Mouse (Mus musculus) hindbrain, embryonic 14.5 days (tissue): ENCODE measurements at regions not wholly inside any gene's neighbourhood (a gene's known extent, or its start where the extent isn't known, plus 50 kb on each side); places are given as distances from the start of the nearest gene placed in this dataset.
A peak's percentile ranks its signal among the peaks of the same experiment; 100 is the strongest.

ENCODE experiments used
- ATAC-seq: fragments of 200-750 bp; cut with Nextera tagmentation; 2 replicates; pipeline ENCODE4 v1.8.0; 2017; ENCODE audit warnings: moderate number of reproducible peaks, mild to moderate bottlenecking, moderate TSS enrichment, moderate library complexity; ENCODE audit not compliant: low FRiP score
- DNase-seq: peaks from one replicate; pipeline ENCODE4 v3.0.0-alpha.2; 2015; ENCODE audit warnings: low spot score
- H3K27ac ChIP-seq: fragments of 300-500 bp; sonication (generic); 2 replicates; pipeline ENCODE4 v1.5.1; 2014; ENCODE audit warnings: mild to moderate bottlenecking, moderate library complexity
- H3K27me3 ChIP-seq: fragments of 300-500 bp; sonication (generic); 2 replicates; pipeline ENCODE4 v1.6.1; 2014; ENCODE audit warnings: mild to moderate bottlenecking, low read length, mixed read lengths; ENCODE audit not compliant: control insufficient read depth, insufficient read depth
- H3K36me3 ChIP-seq: fragments of 300-500 bp; sonication (generic); replicated peaks from 2 replicates; pipeline ENCODE4 v1.6.1; 2014; ENCODE audit not compliant: control insufficient read depth, insufficient read depth
- H3K4me1 ChIP-seq: fragments of 300-500 bp; sonication (generic); replicated peaks from 2 replicates; pipeline ENCODE4 v1.6.1; 2014; ENCODE audit warnings: antibody characterized with exemption, low read length, mixed read lengths; ENCODE audit not compliant: control insufficient read depth, insufficient read depth
- H3K4me2 ChIP-seq: fragments of 300-500 bp; sonication (generic); replicated peaks from 2 replicates; pipeline ENCODE4 v1.6.1; 2014; ENCODE audit warnings: mild to moderate bottlenecking, moderate library complexity
- H3K4me3 ChIP-seq: fragments of 300-500 bp; sonication (generic); replicated peaks from 2 replicates; pipeline ENCODE4 v1.5.1; 2014; ENCODE audit warnings: mild to moderate bottlenecking, low read length
- H3K9ac ChIP-seq: fragments of 300-500 bp; sonication (generic); 2 replicates; pipeline ENCODE4 v1.6.1; 2014
- H3K9me3 ChIP-seq: fragments of 300-500 bp; sonication (generic); 2 replicates; pipeline ENCODE4 v1.6.1; 2016; ENCODE audit warnings: low read length; ENCODE audit not compliant: control insufficient read depth
- WGBS: fragments of 180-500 bp; shearing (Covaris S2); extraction: QIAGEN DNeasy Blood & Tissue Kit; methylation state at CpG from one replicate; pipeline ENCODE4 v1.1.7; 2014; 5-methylcytosine and 5-hydroxymethylcytosine counted together

DNA sequence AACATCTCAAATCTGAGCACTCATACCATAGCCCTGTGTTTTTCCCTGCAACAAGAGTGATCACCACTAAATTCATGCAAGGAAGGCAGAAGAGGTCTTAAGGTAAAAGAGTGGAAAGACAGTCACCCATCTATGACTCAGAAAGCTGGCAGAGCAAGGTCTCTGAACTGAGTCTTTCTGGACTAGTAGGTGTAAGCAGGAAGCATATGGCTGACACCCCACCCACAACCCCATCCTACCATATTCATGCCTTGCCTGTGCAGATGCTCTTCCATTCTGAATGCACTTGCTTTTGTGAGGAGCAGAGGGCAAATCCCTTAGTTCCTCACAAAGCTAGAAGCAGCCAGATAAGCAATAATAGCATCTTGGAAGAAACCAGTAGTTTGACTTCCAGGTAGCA is 178.8 kb upstream of the Ghitm start:
- Histone ChIP-seq H3K4me1 (no peaks in the 10 kb centered on the region), H3K4me3 (no peak overlapping the region), H3K9ac (no peak overlapping the region), H3K36me3 (no peaks in the 10 kb centered on the region), H3K27ac (no peak overlapping the region), H3K27me3 (no peaks in the 10 kb centered on the region), H3K4me2 (no peak overlapping the region), H3K9me3 (no peaks in the 10 kb centered on the region)
- DNase-seq (no peak), ATAC-seq (no peak)

DNA sequence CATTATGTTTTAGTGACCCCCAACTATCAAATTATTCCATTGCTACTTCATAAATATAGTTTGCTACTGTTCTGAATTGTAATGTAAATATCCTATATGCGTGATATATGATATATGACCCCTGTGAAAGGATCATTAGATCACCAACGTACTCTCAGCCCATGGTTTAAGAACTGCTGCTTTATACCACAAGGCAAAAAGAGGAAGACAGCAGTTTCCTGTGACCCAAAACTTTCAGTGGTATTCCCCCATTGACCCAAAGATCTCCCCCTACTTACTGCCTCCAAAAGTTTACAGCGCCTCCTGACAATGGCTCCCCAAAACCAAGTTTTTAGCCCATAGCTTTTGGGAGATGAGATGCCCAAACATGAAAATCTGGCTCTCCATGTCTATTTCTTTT is 177.8 kb upstream of the Ghitm start:
- 91% methylated on average over 3 of the region's 3 CpGs for WGBS

DNA sequence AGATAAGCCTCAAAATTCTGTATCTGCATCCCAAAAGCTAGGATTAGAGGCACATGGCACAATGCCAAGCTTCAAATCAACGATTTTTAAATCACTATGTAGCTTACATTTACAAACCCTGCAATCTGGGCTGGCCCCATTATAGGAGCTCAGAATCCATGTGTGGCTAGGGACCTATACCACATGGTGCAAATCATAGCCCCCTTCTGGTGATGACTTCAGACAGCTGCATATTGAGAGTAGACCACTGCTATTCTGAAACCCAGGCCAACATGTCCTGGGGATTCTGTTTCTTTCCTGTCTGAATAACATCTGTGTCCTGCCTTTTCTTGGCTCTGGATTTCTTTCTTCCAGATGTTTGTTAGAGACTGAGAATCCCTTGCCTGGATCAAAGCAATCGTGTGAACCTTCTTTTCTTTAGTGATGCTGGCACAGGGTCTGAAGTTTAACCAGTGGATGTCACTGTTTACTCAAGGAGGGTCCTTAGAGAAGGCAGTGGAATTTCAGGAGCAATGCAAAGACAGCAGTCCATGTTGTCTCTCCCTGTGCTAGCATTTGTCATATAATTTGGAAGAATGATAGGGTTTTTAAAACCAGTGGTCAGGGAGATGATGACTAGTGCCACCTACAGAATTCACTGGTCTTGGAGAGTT is 171.7 kb upstream of the Ghitm start:
- peak; percentile 44 for DNase-seq
- Histone ChIP-seq H3K9ac (no peak overlapping the region), H3K4me3 (no peak overlapping the region), H3K9me3 (no peaks in the 10 kb centered on the region), H3K27me3 (no peaks in the 10 kb centered on the region), H3K4me2 (no peak overlapping the region), H3K4me1 (no peaks in the 10 kb centered on the region), H3K36me3 (no peaks in the 10 kb centered on the region), H3K27ac (no peak overlapping the region)
- ATAC-seq: peak; percentile 53; the same call in 1 of the 2 replicates
- 56% methylated on average over 2 of the region's 2 CpGs for WGBS

More for the DNA sequence above, 177.8 kb upstream of the Ghitm start:
- H3K9me3 ChIP-seq: no peaks in the 10 kb centered on the region
- ATAC-seq (no peak), DNase-seq (no peak)
- no peak overlapping the region for H3K4me2 ChIP-seq
- no peak overlapping the region for H3K27ac ChIP-seq
- no peaks in the 10 kb centered on the region for H3K36me3 ChIP-seq
- no peaks in the 10 kb centered on the region for H3K27me3 ChIP-seq
- H3K4me3 ChIP-seq: no peak overlapping the region
- H3K4me1 ChIP-seq: no peaks in the 10 kb centered on the region
- H3K9ac ChIP-seq: no peak overlapping the region

DNA sequence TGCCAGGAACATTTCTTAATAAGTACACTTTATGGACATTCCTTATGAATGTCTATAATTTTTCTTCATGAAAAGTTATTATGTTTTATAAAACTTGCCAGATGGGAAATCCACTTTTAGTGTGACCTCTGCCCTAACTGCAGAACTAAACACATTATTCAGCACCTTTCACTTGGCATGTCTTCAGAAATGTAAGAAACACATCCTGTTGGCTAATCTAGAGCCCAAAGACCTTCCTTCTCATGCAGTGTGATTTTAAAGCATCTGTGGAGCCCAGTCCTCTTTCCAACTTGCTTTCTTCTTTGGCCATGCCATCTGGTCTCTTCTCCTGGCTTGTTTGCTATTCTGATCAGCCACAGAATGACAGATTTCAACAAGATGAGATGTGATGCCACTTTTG is 163.6 kb upstream of the Ghitm start:
- no peak overlapping the region for H3K4me2 ChIP-seq
- no peaks in the 10 kb centered on the region for H3K4me1 ChIP-seq
- ATAC-seq: no peak
- no peaks in the 10 kb centered on the region for H3K27me3 ChIP-seq
- H3K36me3 ChIP-seq: no peaks in the 10 kb centered on the region
- H3K9ac ChIP-seq: no peak overlapping the region
- no peak overlapping the region for H3K4me3 ChIP-seq
- no peak overlapping the region for H3K27ac ChIP-seq
- H3K9me3 ChIP-seq: no peaks in the 10 kb centered on the region
- no peak for DNase-seq

DNA sequence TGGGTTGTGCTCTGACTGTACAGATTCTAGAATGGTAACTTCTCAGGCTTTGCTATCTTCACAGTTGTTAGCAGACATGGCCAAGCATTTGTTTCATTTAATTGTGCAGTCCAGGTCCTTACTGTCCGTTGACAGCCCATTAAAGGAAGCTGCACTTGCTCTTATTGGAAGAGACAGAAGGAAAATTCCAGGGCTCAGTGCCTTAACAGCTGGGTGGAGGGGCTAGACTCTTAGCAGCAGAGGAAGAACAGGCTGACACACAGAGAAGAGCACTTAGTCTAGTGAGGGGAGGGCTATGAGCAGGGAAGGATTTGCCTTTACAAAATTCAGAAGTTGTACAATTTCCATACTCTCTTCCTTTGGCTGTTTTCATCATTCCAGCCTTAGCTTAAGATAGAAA is 161.5 kb upstream of the Ghitm start:
- DNase-seq: no peak
- no peaks in the 10 kb centered on the region for H3K36me3 ChIP-seq
- H3K9ac ChIP-seq: no peak overlapping the region
- WGBS: 55% methylated on average over 1 of the region's 1 CpGs
- no peak overlapping the region for H3K4me3 ChIP-seq
- H3K9me3 ChIP-seq: no peaks in the 10 kb centered on the region
- H3K4me1 ChIP-seq: no peaks in the 10 kb centered on the region; the same call in 1 of the 2 replicates
- no peaks in the 10 kb centered on the region for H3K27me3 ChIP-seq
- no peak overlapping the region for H3K4me2 ChIP-seq
- no peak for ATAC-seq
- no peak overlapping the region for H3K27ac ChIP-seq

DNA sequence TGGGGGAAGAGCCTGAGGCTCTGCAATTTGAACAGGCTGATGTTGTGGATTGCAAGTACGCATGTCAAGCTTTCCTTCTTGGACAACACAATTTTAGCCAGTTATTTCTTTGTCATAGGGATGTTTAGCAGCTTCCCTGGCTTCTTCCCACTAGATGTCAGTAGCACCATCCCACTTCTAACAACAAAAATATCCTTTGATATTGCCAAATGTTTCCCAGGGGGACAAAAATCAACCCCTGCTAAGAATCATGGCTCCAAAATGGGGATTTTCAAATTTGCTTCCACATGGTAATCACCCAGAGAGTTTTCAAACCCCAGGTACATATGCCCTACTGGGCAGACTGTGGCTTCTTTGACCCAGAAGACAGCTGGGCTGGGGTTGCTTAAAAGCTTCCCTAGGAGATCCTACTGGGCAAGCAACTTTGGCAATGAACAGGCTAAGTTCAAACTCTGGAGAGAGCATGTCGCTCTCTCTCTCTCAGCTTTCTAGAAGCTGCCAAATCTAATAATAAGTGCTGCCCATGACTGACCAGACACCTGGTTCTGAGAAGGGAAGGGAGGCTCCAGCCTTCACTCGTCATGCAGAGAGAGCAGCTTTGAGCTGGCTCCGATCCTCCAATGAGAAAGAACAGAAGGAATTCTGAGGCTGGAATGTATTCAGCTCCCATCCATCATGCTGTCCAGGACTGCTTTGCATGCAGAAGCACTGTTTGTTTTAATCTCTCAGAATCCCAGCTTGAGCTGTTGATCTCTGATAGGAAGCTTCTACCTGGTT is 157.2 kb upstream of the Ghitm start:
- H3K4me3 ChIP-seq: no peak overlapping the region
- peak; percentile 48; the same call in 1 of the 2 replicates for ATAC-seq
- WGBS: 51% methylated on average over 4 of the region's 4 CpGs
- H3K36me3 ChIP-seq: no peaks in the 10 kb centered on the region
- H3K4me2 ChIP-seq: no peak overlapping the region
- no peaks in the 10 kb centered on the region; the same call in 1 of the 2 replicates for H3K4me1 ChIP-seq
- DNase-seq: peak; percentile 68
- H3K9ac ChIP-seq: no peak overlapping the region
- no peak overlapping the region for H3K27ac ChIP-seq
- H3K9me3 ChIP-seq: no peaks in the 10 kb centered on the region
- no peaks in the 10 kb centered on the region for H3K27me3 ChIP-seq

DNA sequence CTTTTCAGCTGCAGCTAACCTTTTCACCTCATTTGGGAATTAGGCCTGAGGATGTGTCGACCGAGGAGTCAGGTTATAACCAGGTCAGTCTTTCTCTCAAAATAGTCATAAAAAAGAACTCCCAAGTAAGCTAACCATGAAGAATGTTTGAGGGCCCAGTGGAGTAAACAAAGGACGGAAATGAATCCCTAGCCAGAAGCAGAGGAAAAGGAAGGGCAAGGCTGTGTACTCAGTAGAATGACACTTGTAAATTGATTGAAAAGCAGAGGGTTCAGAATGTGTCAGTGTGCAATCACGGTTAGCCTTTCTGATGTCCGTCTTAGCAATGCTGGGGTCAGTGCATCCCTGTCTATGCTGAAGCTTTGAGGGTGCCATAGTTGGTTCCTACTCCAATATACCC is 149.3 kb upstream of the Ghitm start:
- Histone ChIP-seq H3K4me1 (no peaks in the 10 kb centered on the region), H3K9me3 (no peaks in the 10 kb centered on the region), H3K27me3 (no peaks in the 10 kb centered on the region), H3K27ac (no peak overlapping the region), H3K36me3 (no peaks in the 10 kb centered on the region), H3K4me3 (no peak overlapping the region), H3K4me2 (no peak overlapping the region), H3K9ac (no peak overlapping the region)
- WGBS: 48% methylated on average over 5 of the region's 5 CpGs
- no peak for ATAC-seq
- DNase-seq: no peak

DNA sequence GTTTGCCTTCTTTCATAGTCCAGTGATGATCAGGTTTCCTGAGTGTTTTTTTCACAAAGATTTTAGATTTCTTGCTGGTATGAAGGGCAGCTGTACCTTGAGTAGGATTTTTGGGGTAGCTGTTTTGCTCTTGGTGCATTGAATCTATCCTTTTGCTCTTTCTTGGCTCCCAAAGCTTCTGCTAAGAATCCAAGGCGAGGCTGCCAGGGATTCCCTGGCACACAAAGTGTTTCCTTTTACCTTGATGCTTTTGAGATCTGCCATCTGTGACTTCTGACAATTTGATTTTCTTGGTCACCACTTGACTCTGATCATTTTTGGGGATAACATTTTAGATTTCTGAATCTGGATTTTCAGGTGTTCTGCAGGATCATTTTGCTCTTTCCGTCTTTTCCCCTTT is 144.3 kb upstream of the Ghitm start:
- no peaks in the 10 kb centered on the region for H3K4me1 ChIP-seq
- no peak overlapping the region for H3K9ac ChIP-seq
- ATAC-seq (no peak), DNase-seq (no peak)
- no peaks in the 10 kb centered on the region for H3K9me3 ChIP-seq
- no peak overlapping the region for H3K4me2 ChIP-seq
- WGBS: 87% methylated on average over 2 of the region's 2 CpGs
- no peaks in the 10 kb centered on the region for H3K27me3 ChIP-seq
- no peaks in the 10 kb centered on the region for H3K36me3 ChIP-seq
- no peak overlapping the region for H3K27ac ChIP-seq
- no peak overlapping the region for H3K4me3 ChIP-seq

DNA sequence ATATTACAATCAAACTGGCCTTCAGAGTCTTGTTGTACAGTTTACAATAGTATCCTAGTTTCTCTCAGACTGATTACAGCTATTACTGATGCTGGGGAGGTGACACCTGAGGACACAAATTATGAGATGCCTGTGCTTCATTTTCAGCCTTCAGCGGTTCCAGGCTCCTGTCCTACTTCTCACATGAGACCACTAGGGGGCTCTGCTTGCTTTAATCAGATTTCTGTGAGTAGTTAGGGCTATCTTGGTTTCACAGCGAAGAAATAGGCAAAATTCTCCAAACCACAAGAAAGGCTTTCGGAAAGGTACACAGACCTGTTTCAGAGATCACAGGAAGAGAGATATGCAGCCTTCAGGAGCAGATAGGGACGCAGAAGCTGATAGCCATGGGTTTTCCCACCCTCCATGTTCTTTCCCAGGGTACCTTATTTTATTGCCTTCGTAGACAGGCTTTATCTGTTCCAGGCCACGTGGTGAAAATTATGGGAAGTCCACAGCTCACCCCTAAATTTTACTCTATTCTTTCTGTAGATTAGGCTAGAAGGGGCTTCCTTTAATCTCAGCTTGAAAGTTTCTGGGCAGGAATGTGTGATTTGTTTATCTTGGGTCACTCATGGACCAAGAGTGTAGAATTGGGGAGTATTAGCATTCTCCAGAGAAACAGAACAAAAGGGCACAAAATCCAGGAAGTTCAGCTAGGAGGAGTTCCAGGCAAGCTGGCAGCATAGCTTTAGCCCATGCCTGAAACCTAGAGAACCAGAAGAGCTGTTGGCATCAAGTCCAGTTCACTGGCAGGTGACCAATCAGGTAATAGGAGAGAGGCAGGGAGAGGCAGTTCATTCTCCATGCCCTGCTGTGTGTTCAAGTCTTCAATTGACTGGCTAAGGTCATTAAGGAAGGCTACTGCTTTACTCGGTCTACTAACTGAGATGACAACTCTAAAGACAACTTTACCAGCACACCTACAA is 141.9 kb upstream of the Ghitm start:
- H3K9me3 ChIP-seq: no peaks in the 10 kb centered on the region
- WGBS: 70% methylated on average over 7 of the region's 7 CpGs
- H3K4me2 ChIP-seq: no peak overlapping the region
- no peak overlapping the region for H3K9ac ChIP-seq
- 0 out of 2 replicates have a peak, but pooled peaks have one; percentile 8 for ATAC-seq
- H3K4me3 ChIP-seq: no peak overlapping the region
- no peak overlapping the region for H3K27ac ChIP-seq
- H3K36me3 ChIP-seq: no peaks in the 10 kb centered on the region
- no peaks in the 10 kb centered on the region for H3K4me1 ChIP-seq
- no peaks in the 10 kb centered on the region for H3K27me3 ChIP-seq
- DNase-seq: peak; percentile 65
